Mouse (Mus musculus): ENCODE results near the gene Myrip. TPM values are rescaled to one million over a fixed set of nuclear protein-coding genes. Genes with fewer than 3 reads are reported as not detected.

Myrip gene
- polyA plus RNA-seq, 3 experiments from 2014 or later, result not detected

GRCm38 (mm10) chr9:120481644-120482043 is 180.3 kb downstream of the Myrip start:
- no peak for ATAC-seq

DNA sequence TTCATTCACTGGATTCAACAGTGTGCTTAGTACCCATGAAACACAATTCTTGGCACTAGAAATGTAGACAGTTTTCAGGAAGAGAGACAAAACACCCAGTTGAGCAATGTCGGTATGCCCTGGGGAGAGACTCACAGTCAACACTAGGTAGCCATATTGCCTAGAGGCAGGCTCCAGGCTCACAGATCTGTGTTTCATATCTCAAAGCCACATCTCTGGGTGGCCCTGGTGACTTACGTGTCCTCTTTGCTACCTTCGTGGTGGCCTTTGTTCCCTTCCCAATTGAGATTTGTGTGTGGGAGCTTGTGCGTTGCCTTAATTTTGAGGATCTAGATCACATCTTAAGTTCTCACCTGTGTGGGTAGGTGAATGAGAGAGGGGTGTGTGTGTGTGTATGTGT is 181.1 kb downstream of the Myrip start:
- no peak for ATAC-seq

DNA sequence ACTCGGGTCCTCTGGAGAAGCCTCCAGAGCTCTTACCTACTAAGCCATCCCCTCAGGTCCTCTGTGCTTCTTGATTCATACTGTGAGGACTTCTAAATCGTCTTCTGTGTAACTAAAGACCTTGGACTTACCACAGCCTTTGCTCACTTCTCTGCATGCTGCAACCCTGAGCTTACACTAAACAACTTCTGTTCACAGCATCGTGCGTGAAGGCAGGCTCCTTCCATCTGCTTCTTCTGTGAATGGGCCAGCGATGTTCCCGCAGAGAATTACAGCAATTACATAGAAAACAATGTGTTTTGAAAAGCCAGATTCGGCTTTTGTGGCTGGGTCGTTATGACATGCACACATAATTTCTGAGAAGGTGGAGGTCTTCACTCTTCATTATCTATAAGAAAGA is 181.8 kb downstream of the Myrip start:
- ATAC-seq, result no peak

GRCm38 (mm10) chr9:120487076-120487475 is 185.8 kb downstream of the Myrip start:
- ATAC-seq, result no peak

- no peak for ATAC-seq
Observed at GRCm38 (mm10) chr9:120491509-120491908, 190.2 kb downstream of the Myrip start.

- peak; percentile 51 for ATAC-seq
Observed at GRCm38 (mm10) chr9:120492010-120492399, 190.7 kb downstream of the Myrip start, which contains the start of gene Eif1b. TSS of gene Eif1b (plus strand) at chr9:120492232.

- peak; percentile 75 for ATAC-seq
Observed at GRCm38 (mm10) chr9:120492400-120493351, 191.4 kb downstream of the Myrip start.

- no peak for ATAC-seq
Observed at GRCm38 (mm10) chr9:120493781-120494180, 192.5 kb downstream of the Myrip start.

- ATAC-seq, result peak; percentile 42
Observed at GRCm38 (mm10) chr9:120496691-120497090, 195.4 kb downstream of the Myrip start.

DNA sequence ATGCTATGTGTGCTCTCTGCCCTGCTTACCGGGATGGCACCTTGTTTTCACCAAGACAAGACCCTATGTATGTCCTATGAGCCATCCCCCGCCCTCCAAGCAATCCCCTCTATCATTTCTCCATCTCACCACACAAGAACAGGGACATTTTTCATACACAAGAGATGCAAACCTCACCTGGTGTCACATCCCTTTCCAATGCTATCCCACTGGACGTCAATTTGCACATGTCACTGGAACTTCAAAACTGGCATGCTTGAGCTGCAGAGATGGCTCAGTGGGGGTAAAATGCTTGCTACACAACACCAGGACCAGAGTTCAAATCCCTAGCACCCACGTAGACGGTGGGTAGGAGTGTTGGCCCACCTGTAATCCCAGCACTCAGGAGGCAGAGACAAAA is 196.7 kb downstream of the Myrip start:
- ATAC-seq, result no peak

- no peak for ATAC-seq
Observed at GRCm38 (mm10) chr9:120501191-120501902, 200.0 kb downstream of the Myrip start.

DNA sequence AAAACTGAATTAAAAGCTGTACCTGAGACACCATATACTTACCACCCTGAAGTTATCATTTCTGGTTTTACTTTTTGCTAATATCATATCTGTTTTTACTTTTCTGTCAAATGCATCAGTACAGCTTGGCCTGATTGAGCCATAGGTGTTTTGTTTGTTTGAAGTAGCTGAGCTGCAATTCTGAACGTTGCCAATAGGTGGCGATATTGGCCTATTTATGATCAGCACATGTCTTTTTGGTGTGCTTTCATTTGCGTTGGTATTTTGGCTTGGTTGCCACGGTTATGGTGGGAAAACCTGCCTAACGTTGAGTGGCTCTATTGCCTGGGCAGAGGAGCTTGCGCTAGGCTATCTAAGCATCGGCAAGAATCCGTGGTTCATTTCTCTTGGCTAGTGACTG is 200.7 kb downstream of the Myrip start:
- peak; percentile 69 for ATAC-seq

DNA sequence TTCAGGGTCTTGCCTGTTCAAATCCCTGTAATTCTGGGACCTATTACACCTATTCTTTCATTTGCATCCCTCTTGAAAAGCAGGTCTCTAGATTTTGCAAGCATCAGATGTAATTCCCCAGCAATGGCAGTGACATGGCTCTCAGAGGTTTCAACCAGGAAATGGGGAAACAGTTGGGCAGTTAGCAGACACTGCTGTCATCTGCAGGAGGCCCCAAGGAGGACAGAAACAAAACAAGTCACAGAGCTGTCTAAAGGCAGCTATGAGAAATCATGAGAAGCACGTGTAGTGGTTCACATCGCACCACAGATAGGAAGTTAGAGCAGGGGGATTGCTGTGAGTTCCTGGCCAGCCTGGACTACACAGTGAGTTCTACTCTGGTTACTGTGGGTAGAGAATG is 203.1 kb downstream of the Myrip start:
- ATAC-seq, result no peak

DNA sequence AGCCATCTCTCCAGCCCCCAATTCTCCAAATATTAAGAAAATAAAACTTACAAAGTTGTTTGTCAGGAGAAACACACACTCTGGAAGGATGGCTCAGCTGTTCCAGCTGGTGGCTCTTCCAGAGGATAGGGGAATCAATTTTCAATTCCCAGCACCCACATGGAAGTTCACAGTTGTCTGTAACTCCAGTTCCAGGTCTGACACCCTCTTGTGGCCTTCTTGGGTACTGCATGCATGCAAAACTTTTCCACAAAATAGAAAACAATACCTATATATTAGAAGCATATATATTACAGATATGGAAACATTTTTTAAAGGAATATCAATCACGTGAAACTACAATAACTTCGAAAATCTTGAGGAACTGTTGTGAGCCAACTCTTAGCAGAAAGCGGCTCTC is 210.5 kb downstream of the Myrip start:
- ATAC-seq, result no peak

GRCm38 (mm10) chr9:120516720-120517119 is 215.4 kb downstream of the Myrip start:
- no peak for ATAC-seq

- ATAC-seq, result no peak
Observed at GRCm38 (mm10) chr9:120518946-120519345, 217.6 kb downstream of the Myrip start.

DNA sequence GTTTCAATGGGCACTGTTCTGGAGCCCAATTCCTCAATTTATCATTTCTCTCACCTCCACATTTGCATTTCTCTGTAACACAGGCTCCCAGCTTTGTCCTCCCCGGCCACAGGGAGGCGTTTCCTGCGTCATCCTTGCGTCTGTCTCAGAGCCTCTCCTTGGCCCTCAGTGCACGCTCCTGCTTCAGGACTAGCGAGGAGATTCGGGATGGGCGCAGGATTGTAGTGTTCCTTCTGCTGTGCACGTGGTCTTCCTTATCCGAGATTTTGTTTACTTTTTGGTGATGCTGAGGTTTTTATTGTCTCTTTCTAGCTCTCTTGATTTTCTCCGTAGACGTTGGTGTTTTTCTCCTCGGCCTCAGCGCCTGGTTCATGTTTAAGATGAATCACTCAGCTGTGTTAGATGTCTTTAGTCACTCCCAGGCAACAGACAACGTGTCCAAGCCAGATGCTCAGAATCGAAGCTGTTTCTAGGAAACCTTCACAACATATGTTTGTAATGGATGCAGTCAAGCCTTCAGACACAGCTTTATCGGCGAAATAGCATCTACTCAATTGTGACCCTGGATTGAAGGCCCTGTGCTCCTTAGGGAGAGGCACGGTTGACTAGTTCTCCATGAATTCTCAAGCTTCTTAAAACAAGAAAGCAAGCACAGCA is 218.3 kb downstream of the Myrip start:
- ATAC-seq, result no peak

DNA sequence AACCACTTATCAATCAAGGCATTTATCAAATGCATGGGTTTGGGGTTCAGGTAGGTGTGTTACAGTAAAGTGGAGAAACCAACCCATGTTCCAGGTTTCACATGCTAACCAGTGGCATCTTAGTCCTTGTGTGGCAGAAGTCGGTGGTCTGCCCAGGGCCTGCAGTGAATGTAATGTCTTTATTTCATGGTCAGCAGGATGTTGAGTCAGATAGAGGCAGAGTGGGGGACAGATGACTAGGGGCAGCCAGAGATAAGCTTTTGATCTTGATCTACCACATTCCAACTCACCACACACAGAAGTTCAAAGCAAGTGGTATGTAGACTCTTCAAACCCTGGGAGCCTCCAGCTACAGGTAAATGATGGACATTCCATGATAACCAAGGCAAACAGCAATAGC is 219.8 kb downstream of the Myrip start:
- no peak for ATAC-seq

Other genes starting within 250 kb of the Myrip start
- 1 to 10 TPM in 1 of 3 experiments, under 1 TPM in 2; 0.29 to 1.2 (median 0.43) TPM for gene Cx3cr1, start 231.6 kb upstream of the Myrip start, polyA plus RNA-seq (2017; shearing (Covaris generic))
- gene Ccr8, start 209.4 kb upstream of the Myrip start, polyA plus RNA-seq (2017; shearing (Covaris generic)), result 100 to 1,000 TPM in 1 of 3 experiments, 10 to 100 TPM in 2; 58.7 to 102 (median 87.0) TPM
- gene Slc25a38, start 191.1 kb upstream of the Myrip start, polyA plus RNA-seq (2017; shearing (Covaris generic)), result 10 to 100 TPM; 17.6 to 21.3 (median 18.1) TPM
- gene Rpsa, start 173.8 kb upstream of the Myrip start, polyA plus RNA-seq (2017; shearing (Covaris generic)), result 1,000 to 10,000 TPM; 2,403 to 3,589 (median 3,256) TPM
- gene Mobp, start 151.8 kb upstream of the Myrip start, polyA plus RNA-seq (2017; shearing (Covaris generic)), result under 1 TPM in 1 of 3 experiments, not detected in 2; 0.21 TPM
- gene Eif1b, start 190.7 kb downstream of the Myrip start, polyA plus RNA-seq (2017; shearing (Covaris generic)), result 10 to 100 TPM; 77.0 to 81.7 (median 77.7) TPM
- under 1 TPM in 1 of 3 experiments, not detected in 2; 0.16 TPM for gene Entpd3, start 238.3 kb downstream of the Myrip start, polyA plus RNA-seq (2017; shearing (Covaris generic))